Mouse (Mus musculus): ENCODE results near the gene Birc5. TPM values are rescaled to one million over a fixed set of nuclear protein-coding genes. Genes with fewer than 3 reads are reported as not detected.

The Birc5 gene
- polyA plus RNA-seq, 1 experiment from 2014 or later: 352 TPM

DNA sequence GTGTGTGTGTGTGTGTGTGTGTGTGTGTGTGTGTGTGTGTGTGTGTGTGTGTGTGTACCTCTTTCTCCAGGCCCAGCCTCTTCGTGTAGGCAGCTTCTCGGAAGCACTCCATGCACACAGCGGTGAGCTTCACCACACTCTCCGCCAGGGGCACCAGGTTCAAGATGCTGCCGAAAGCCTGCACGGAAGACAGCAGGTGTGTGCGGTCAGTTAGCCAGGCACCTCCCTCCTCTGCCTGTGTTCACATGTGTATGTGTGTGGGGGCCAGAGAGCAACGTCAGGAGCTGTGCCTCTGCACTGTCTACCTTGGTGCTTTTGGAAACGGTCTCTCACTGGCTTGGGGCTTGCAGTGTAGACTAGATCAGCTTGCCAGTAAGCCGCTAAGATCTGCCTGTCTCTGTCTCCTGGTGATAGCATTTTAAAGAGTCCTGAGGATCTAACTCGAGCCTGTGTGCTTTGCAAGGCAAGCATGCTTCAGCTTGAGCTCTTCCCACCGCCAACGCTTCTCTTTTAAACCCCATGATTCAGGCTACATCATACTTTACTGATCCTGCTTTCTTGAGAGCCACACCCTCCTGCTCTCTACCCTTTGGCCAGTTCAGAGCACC is 32.6 kb upstream of the Birc5 start:
- peaks cover 9% of the 10 kb centered on the region; the same call in 1 of the 2 replicates for H3K4me1 ChIP-seq
- ATAC-seq (ENCODE audit: borderline replicate concordance, extremely low read depth, low FRiP score, low TSS enrichment): no peak
- H3K4me3 ChIP-seq: no peak overlapping the region
- no peak overlapping the region for H3K4me2 ChIP-seq
- no peaks in the 10 kb centered on the region for H3K27me3 ChIP-seq
- WGBS: 74% methylated on average over 13 of the region's 13 CpGs
- no peaks in the 10 kb centered on the region for H3K9me3 ChIP-seq
- H3K27ac ChIP-seq: no peak overlapping the region
- H3K36me3 ChIP-seq: peaks cover 78% of the 10 kb centered on the region
- no peak overlapping the region for H3K9ac ChIP-seq

DNA sequence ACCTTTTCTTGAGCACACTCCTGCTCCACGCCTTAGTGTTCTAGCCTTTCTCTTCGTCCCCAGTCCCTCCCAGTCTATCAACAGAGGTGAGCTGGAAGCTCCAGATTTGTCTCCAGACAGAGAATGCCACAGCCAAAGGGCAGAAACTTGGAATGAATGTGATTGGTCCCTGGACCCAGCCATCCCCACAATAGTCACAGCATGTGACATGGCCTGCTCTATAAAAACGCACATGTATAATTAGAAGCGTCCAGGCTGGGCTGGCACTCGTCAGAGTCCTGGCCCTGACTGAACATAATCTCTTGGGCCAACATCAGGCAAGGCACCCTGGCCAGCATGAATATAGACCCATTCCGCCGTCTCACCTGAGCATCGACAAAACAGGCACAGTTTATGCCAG is 30.0 kb upstream of the Birc5 start:
- H3K27ac ChIP-seq: no peak overlapping the region
- H3K27me3 ChIP-seq: no peaks in the 10 kb centered on the region
- H3K4me3 ChIP-seq: no peak overlapping the region
- no peaks in the 10 kb centered on the region for H3K9me3 ChIP-seq
- H3K4me2 ChIP-seq: no peak overlapping the region
- H3K9ac ChIP-seq: no peak overlapping the region
- 82% methylated on average over 8 of the region's 8 CpGs for WGBS
- peaks cover 27% of the 10 kb centered on the region for H3K4me1 ChIP-seq
- H3K36me3 ChIP-seq: peaks cover 75% of the 10 kb centered on the region
- no peak for ATAC-seq (ENCODE audit: borderline replicate concordance, extremely low read depth, low FRiP score, low TSS enrichment)

DNA sequence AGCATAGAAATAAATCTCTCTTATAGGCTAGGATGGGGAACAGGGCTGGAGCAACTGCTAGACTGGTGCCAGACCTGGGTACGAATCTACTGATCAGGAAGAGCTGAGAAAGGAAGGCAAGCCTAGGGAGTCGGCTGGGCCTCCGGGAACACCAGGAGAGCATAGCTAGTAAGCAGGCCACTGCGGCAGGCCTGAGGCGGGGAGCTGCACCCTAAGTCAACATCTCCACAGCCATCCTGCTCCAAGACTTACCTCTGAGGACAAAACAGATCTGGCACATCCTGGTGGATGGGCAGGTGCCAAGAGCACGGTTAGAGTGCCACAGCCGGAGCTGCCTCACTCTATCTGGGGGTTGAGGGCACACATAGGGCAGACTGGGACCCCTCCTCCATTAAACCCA is 28.9 kb upstream of the Birc5 start:
- Histone ChIP-seq H3K4me2 (no peak overlapping the region), H3K4me1 (peaks cover 33% of the 10 kb centered on the region), H3K27ac (no peak overlapping the region), H3K9ac (no peak overlapping the region), H3K36me3 (peaks cover 68% of the 10 kb centered on the region), H3K9me3 (no peaks in the 10 kb centered on the region), H3K27me3 (no peaks in the 10 kb centered on the region), H3K4me3 (no peak overlapping the region)
- no peak for ATAC-seq (ENCODE audit: borderline replicate concordance, extremely low read depth, low FRiP score, low TSS enrichment)
- WGBS: 89% methylated on average over 7 of the region's 7 CpGs

DNA sequence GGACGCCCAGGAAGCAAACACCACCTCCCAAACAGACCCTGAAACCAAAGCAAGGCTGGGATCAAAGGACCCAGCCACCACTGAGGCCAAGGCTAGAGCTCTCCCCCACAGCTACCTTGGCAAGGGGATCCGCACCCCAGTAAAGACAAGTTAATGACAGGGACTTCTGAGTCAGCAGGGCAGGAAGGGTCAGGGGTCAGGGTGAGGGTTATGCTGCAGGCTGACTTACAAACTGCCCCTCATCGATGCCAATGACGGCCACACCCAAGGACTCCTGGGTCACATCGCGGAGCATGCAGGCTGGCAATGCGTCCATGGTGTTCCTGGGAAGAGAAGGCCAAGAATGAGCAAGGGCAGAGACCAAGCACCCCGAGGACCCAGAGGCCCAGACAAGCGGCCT is 27.2 kb upstream of the Birc5 start:
- no peak overlapping the region for H3K9ac ChIP-seq
- H3K36me3 ChIP-seq: peaks cover 56% of the 10 kb centered on the region
- ATAC-seq (ENCODE audit: borderline replicate concordance, extremely low read depth, low FRiP score, low TSS enrichment): no peak
- 84% methylated on average over 9 of the region's 9 CpGs for WGBS
- no peaks in the 10 kb centered on the region for H3K9me3 ChIP-seq
- H3K27me3 ChIP-seq: no peaks in the 10 kb centered on the region
- no peak overlapping the region for H3K4me3 ChIP-seq
- peaks cover 44% of the 10 kb centered on the region for H3K4me1 ChIP-seq
- H3K27ac ChIP-seq: no peak overlapping the region
- no peak overlapping the region for H3K4me2 ChIP-seq

DNA sequence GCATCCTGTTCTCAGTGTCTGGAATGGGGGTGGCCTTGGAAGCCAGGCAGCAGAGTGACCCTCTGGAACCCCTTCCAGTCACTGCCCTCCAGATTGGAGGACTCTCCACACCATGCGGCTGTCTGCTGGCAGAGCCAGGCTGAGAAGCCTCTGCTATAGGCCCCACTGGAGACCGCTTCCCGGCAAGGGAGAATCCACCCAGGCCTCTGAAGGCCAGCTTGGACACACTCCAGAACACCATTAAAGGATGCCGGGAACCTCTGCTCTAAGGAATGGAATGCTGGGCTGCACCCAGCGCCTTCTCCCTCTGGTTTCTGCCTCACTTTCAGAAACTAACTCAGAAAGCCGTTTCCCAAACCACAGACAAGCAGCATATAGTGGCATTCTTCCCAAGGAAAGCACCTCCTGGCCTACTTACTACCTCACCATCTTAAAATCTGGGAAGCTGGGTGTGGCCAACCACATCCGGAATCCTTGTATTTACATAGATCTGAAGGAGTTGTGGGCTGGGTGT is 26.3 kb upstream of the Birc5 start:
- H3K36me3 ChIP-seq: peaks cover 46% of the 10 kb centered on the region
- H3K4me2 ChIP-seq: peak overlapping the region; percentile 23; the same call in 1 of the 2 replicates
- H3K4me3 ChIP-seq: no peak overlapping the region
- H3K9ac ChIP-seq: no peak overlapping the region
- H3K9me3 ChIP-seq: no peaks in the 10 kb centered on the region
- H3K27me3 ChIP-seq: no peaks in the 10 kb centered on the region
- no peak for ATAC-seq (ENCODE audit: borderline replicate concordance, extremely low read depth, low FRiP score, low TSS enrichment)
- H3K27ac ChIP-seq: peak overlapping the region; percentile 53; the same call in 1 of the 2 replicates
- H3K4me1 ChIP-seq: peaks cover 53% of the 10 kb centered on the region
- WGBS: 44% methylated on average over 7 of the region's 7 CpGs

DNA sequence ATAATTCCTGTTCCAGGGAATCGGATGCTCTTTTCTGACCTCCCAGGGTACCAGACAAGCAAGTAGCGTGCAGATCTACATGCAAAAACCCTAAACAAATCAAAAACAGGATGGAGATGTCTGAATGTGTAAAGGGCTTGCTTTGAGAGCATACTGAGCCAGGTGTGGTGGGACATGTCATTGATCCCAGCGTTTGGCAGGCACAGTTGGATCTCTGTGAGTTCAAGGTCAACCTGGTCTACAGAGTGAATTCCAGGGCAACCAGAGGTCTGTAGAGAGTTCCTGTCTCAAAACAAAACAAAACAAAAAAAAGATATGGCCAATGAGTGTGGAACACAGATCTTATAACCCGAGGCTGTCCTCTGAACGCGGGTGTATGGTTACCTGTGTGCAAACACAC is 25.6 kb upstream of the Birc5 start:
- no peak for ATAC-seq (ENCODE audit: borderline replicate concordance, extremely low read depth, low FRiP score, low TSS enrichment)
- no peak overlapping the region for H3K4me3 ChIP-seq
- no peaks in the 10 kb centered on the region for H3K27me3 ChIP-seq
- H3K4me2 ChIP-seq: peak overlapping the region; percentile 90
- H3K27ac ChIP-seq: peak overlapping the region; percentile 53; the same call in 1 of the 2 replicates
- peaks cover 60% of the 10 kb centered on the region for H3K4me1 ChIP-seq
- no peaks in the 10 kb centered on the region for H3K9me3 ChIP-seq
- H3K9ac ChIP-seq: no peak overlapping the region
- 85% methylated on average over 6 of the region's 6 CpGs for WGBS
- H3K36me3 ChIP-seq: peaks cover 44% of the 10 kb centered on the region

DNA sequence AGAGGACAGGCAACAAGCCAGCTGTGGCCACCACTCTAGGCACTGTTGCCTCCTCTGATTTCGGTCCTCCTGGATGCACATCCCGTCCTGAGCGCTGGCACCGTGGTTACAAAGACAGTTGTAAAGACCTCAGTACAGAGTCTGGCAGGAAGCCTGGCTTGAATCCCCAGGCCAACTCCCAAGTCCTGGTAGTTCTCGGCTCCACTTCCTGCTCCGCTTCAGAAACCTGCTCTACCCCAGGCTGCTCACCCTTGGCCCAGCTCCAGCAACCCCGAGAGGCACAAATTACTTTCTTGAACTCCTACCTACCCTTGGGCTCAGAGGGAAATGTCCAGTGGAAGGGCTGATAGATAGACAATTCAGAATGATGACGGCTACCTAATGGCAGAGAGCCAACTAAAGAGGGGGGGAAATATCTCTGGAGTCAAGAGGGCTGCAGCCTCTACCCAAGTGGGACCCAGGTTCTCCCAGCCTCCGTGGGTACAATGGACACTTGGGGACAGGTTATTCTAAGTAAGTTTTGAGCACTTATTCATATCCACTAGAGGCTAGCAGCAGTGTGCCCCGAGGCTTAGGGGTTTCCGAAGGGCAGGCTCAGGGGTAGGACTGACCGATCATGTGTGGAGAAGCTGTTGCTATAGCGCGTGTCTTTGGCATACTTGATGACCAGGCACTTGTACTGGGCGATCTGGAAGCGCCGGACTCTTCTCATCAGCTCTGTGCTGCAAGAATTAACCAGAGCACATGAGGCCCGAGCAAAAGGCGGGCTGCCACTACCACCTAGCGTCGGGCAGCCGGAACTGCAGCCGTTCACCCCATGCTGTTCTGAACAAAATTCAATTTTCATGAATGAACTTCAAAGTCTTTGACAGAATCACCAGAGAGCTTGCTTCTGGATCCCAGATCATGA is 24.7 kb upstream of the Birc5 start:
- ATAC-seq (ENCODE audit: borderline replicate concordance, extremely low read depth, low FRiP score, low TSS enrichment): peak; percentile 66
- Histone ChIP-seq H3K4me1 (peaks cover 69% of the 10 kb centered on the region), H3K36me3 (peaks cover 38% of the 10 kb centered on the region), H3K4me2 (peak overlapping the region; percentile 90), H3K27me3 (no peaks in the 10 kb centered on the region), H3K4me3 (peak overlapping the region; percentile 65), H3K9ac (peak overlapping the region; percentile 73), H3K27ac (peak overlapping the region; percentile 93), H3K9me3 (no peaks in the 10 kb centered on the region)
- WGBS: 7% methylated on average over 23 of the region's 23 CpGs

DNA sequence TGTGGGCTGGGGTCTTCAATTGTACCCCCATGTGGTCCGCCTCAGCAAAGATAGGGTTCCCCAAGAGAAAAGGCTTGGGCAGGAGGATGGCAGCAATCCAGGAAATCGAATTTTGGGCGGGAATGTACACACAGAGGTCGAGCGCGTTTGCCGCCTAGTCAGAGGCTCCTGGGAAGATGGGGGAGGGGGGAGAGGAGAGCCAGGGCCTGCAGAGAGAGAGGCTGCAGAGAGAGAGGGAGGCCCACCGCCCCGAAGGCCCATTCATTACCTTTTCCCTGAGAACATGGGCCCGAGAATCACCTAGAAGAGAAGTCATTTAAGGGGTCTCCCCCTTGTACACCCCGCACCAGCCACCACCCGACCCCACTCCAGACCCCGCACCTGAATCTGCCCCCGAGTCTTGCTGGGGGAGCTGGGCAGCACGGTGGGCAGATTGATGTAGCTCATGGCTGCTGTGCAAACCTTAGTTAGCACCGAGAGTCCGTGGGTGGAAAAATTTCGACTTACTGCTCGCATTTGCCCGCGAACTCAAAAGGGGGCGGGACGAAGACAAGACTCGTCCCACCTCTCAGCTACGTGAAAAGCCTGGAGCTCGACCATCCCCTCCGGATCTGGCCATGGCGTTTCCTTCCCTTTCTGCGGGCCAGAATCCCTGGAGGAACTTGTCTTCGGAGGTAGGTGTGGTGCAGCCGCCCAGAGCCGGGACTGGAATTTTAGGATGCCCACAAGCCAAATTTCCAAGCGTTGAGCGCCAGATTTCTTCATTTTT is 23.5 kb upstream of the Birc5 start, which contains the start of the genes Afmid and Tk1:
TSS of gene Afmid (plus strand) at position 592 of the 769 bp plus-strand sequence.
TSS of gene Tk1 (minus strand) at position 760 of the 769 bp plus-strand sequence.
- WGBS: under 1% methylated on average over 34 of the region's 34 CpGs
- peak; percentile 41; the same call in 1 of the 2 replicates for ATAC-seq (ENCODE audit: borderline replicate concordance, extremely low read depth, low FRiP score, low TSS enrichment)

DNA sequence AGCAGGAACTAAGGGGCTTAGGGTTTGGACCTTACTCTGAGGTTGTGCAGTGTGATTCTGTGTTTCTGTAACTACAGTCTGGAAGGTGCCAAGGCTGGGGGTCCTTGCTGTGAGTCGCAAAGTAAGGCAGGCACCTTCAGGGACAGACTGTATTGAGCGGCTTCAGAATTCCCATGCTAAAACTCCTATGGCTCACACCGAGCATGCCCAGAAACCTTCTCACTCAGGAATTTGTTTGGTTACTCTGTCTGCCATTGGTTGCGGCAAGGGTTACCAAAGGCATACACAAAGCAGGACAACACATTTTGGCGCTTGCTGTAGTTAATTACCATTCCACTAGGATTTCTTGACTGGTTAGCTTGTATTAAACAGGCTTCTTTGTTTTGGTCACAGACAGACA is 22.9 kb upstream of the Birc5 start:
- Histone ChIP-seq H3K4me3 (peak overlapping the region; percentile 65), H3K4me1 (peaks cover 86% of the 10 kb centered on the region), H3K4me2 (peak overlapping the region; percentile 90), H3K9ac (peak overlapping the region; percentile 73), H3K9me3 (no peaks in the 10 kb centered on the region), H3K36me3 (peaks cover 20% of the 10 kb centered on the region), H3K27ac (peak overlapping the region; percentile 93), H3K27me3 (no peaks in the 10 kb centered on the region)
- ATAC-seq (ENCODE audit: borderline replicate concordance, extremely low read depth, low FRiP score, low TSS enrichment): 0 out of 2 replicates have a peak, but pooled peaks have one; percentile 2
- WGBS: 4% methylated on average over 5 of the region's 5 CpGs

More for the DNA sequence above, 23.5 kb upstream of the Birc5 start, which contains the start of the genes Afmid and Tk1:
- H3K27me3 ChIP-seq: no peaks in the 10 kb centered on the region
- H3K36me3 ChIP-seq: peaks cover 26% of the 10 kb centered on the region
- H3K9me3 ChIP-seq: no peaks in the 10 kb centered on the region
- peak within 1 kb of the TSS; percentile 73 for H3K9ac ChIP-seq
- H3K4me3 ChIP-seq: peak within 1 kb of the TSS; percentile 65
- H3K4me2 ChIP-seq: peak within 1 kb of the TSS; percentile 90
- peaks cover 81% of the 10 kb centered on the region for H3K4me1 ChIP-seq
- peak within 1 kb of the TSS; percentile 93 for H3K27ac ChIP-seq

DNA sequence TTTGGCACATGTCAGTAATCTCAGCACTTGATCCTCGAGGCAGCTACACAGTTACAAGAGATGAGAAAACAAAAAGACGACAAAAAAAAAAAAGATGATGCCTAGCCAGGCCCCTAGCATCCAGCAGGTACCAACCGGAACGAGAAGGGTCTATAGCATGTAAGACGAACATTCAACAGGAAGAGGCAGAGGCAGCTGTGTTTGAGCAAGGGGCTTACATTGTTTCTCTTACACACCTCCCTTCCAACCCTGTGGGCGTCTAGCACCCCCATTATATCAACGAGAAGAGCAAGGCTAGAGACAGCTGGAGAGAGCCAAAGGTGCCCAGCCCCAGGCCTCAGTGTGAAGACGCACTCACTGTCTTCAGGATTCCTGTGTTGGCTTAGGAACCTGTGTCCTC is 22.1 kb upstream of the Birc5 start:
- no peak for ATAC-seq (ENCODE audit: borderline replicate concordance, extremely low read depth, low FRiP score, low TSS enrichment)
- Histone ChIP-seq H3K9ac (no peak overlapping the region), H3K27me3 (no peaks in the 10 kb centered on the region), H3K27ac (0 out of 2 replicates have a peak overlapping the region, but pooled peaks have one; percentile 93), H3K36me3 (peaks cover 13% of the 10 kb centered on the region; the same call in 1 of the 2 replicates), H3K9me3 (no peaks in the 10 kb centered on the region), H3K4me3 (no peak overlapping the region), H3K4me2 (peak overlapping the region; percentile 90), H3K4me1 (peaks cover 82% of the 10 kb centered on the region)
- WGBS: 35% methylated on average over 8 of the region's 8 CpGs

DNA sequence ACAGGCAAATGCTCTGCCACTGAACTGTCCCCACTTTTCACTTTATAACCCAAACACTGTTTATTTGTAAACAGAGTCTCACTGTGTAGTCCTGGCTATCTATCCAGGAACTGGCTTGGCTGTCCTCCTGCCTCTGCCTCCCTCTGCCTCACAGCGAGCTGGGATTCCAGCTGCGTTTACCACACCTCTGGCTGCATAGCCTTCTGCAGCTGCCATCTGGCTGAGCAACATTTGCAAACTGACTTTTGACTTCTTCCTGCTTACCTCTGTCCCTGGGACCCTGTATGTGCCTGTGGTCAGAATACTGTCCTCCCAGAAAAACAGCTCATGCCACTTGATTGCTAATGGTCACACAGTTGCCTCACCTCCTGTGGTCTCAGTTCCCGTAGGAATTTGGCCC is 21.7 kb upstream of the Birc5 start:
- Histone ChIP-seq H3K4me1 (peaks cover 83% of the 10 kb centered on the region), H3K9me3 (no peaks in the 10 kb centered on the region), H3K27ac (0 out of 2 replicates have a peak overlapping the region, but pooled peaks have one; percentile 93), H3K27me3 (no peaks in the 10 kb centered on the region), H3K4me2 (no peak overlapping the region), H3K4me3 (no peak overlapping the region), H3K36me3 (peaks cover 9% of the 10 kb centered on the region; the same call in 1 of the 2 replicates), H3K9ac (no peak overlapping the region)
- 37% methylated on average over 3 of the region's 3 CpGs for WGBS
- ATAC-seq (ENCODE audit: borderline replicate concordance, extremely low read depth, low FRiP score, low TSS enrichment): no peak

All from lung, embryonic 15.5 days (tissue).